Mouse (Mus musculus): Measurements from ENCODE around the gene Zfp638. TPM values are rescaled to one million over a fixed set of nuclear protein-coding genes. Genes with fewer than 3 reads are reported as not detected.
A peak's percentile ranks its signal among the peaks of the same experiment; 100 is the strongest.
"Not testable (repeated sequence)": the region's sequence is repeated elsewhere in the genome, so short reads cannot be mapped to it uniquely, and the experiment has no call there.

The Zfp638 gene
- polyA plus RNA-seq, 1 experiment from 2014 or later = 51.1 TPM

DNA sequence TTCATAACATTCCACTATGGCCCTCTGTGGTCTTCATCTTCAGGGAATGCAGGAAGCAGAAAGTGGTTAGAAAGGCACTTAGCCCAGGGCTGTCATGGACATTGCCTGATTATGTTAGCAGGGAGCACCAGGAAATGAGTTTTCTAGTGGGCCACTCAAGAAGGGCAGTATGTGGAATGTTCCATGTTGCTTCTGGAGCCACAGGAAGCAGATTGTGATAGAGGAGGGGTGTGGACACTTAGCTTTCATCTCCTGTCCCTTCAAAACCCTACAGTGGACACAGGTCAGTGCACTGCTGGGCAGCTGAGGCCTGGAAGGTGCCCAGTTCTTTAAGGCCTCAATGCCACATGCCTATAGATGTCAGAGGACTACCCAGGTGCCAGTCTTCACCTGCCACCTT is 161.9 kb downstream of the Zfp638 start:
- no peak for ATAC-seq (ENCODE audit: insufficient number of reproducible peaks, insufficient read depth, low FRiP score, low read depth)
- H3K27ac ChIP-seq (replicated peaks in 1 of 2; ENCODE audit: control insufficient read depth in 1 of 2, insufficient read depth in 1 of 2, low read depth in 2 of 2, low read length in 2 of 2) = peak overlapping the region in 1 of 2 experiments; percentile 27; a peak in 1 of 4 replicates

DNA sequence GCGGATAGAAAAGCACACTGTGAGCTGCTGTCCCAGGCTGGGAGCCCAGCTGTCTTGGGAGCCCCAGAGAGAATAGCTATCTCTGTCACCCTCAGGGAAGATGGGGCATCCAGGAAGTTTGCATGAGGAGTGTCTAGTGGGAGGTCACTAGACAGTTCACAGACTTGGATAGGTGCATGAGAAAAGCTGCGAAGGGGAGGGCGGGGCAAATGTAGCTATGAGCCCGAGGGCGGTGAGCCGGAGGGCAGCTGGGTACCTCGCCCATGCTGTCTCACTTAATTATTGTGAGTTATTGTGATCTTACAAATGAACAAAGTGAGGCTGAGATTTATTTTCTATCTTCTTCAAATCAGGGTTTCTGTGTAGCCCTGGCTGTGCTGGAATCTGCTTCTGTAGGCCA is 162.9 kb downstream of the Zfp638 start:
- ATAC-seq (ENCODE audit: insufficient number of reproducible peaks, insufficient read depth, low FRiP score, low read depth) = no peak
- Histone ChIP-seq H3K4me3 (ENCODE audit: control insufficient read depth in 1 of 2, insufficient read depth in 1 of 2, low read depth in 1 of 2, low read length in 2 of 2) (no peak overlapping the region), H3K27ac (replicated peaks in 1 of 2; ENCODE audit: control insufficient read depth in 1 of 2, insufficient read depth in 1 of 2, low read depth in 2 of 2, low read length in 2 of 2) (no peak overlapping the region), H3K9me3 (ENCODE audit: control insufficient read depth, low read length) (0 out of 2 replicates have a peak, but pooled peaks cover 2% of the 10 kb centered on the region), H3K4me1 (ENCODE audit: control insufficient read depth in 2 of 2, insufficient read depth in 2 of 2, low read length in 2 of 2) (peaks cover 5 to 6% of the 10 kb centered on the region in 2 experiments; a peak in 3 of 4 replicates), H3K27me3 (ENCODE audit: control insufficient read depth, insufficient read depth, low read length) (no peaks in the 10 kb centered on the region), H3K9ac (ENCODE audit: low read length) (no peak overlapping the region), H3K36me3 (ENCODE audit: control insufficient read depth, insufficient read depth, low read length) (peaks cover 7% of the 10 kb centered on the region; the same call in 1 of the 2 replicates), H3K4me2 (ENCODE audit: low read length) (no peak overlapping the region)
- WGBS = 87% methylated on average over 7 of the region's 7 CpGs

More for the DNA sequence above, 161.9 kb downstream of the Zfp638 start:
- Histone ChIP-seq H3K4me1 (ENCODE audit: control insufficient read depth in 2 of 2, insufficient read depth in 2 of 2, low read length in 2 of 2) (peaks cover 5 to 6% of the 10 kb centered on the region in 2 experiments; a peak in 3 of 4 replicates), H3K36me3 (ENCODE audit: control insufficient read depth, insufficient read depth, low read length) (peaks cover 10% of the 10 kb centered on the region; the same call in 1 of the 2 replicates), H3K4me3 (ENCODE audit: control insufficient read depth in 1 of 2, insufficient read depth in 1 of 2, low read depth in 1 of 2, low read length in 2 of 2) (no peak overlapping the region), H3K27me3 (ENCODE audit: control insufficient read depth, insufficient read depth, low read length) (no peaks in the 10 kb centered on the region), H3K4me2 (ENCODE audit: low read length) (no peak overlapping the region), H3K9ac (ENCODE audit: low read length) (no peak overlapping the region), H3K9me3 (ENCODE audit: control insufficient read depth, low read length) (0 out of 2 replicates have a peak, but pooled peaks cover 2% of the 10 kb centered on the region)

DNA sequence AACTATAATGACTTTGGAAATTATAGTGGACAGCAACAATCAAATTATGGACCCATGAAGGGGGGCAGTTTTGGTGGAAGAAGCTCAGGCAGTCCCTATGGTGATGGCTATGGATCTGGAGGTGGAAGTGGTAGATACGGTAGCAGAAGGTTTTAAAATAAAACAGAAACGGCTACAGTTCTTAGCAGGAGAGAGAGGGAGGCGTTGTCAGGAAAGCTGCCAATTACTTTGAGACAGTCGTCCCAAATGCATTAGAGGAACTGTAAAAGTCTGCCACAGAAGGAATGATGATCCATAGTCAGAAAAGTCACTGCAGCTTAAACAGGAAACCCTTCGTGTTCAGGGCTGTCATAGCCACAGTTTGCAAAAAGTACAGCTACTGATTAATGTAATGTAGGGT is 165.6 kb downstream of the Zfp638 start:
- H3K27ac ChIP-seq (replicated peaks in 1 of 2; ENCODE audit: control insufficient read depth in 1 of 2, insufficient read depth in 1 of 2, low read depth in 2 of 2, low read length in 2 of 2); ATAC-seq (ENCODE audit: insufficient number of reproducible peaks, insufficient read depth, low FRiP score, low read depth); H3K4me1 ChIP-seq (ENCODE audit: control insufficient read depth in 2 of 2, insufficient read depth in 2 of 2, low read length in 2 of 2); H3K4me2 ChIP-seq (ENCODE audit: low read length); H3K9me3 ChIP-seq (ENCODE audit: control insufficient read depth, low read length); H3K36me3 ChIP-seq (ENCODE audit: control insufficient read depth, insufficient read depth, low read length); H3K27me3 ChIP-seq (ENCODE audit: control insufficient read depth, insufficient read depth, low read length); H3K9ac ChIP-seq (ENCODE audit: low read length); H3K4me3 ChIP-seq (ENCODE audit: control insufficient read depth in 1 of 2, insufficient read depth in 1 of 2, low read depth in 1 of 2, low read length in 2 of 2): not testable (repeated sequence)
- WGBS = 52% methylated on average over 5 of the region's 5 CpGs

Other genes starting within 250 kb of the Zfp638 start
- gene Clec4f, start 210.9 kb upstream of the Zfp638 start, polyA plus RNA-seq (2014; fragmentation: Nextera tagmentation; extraction: Ambion mirVana) = 0.46 and 0.70 TPM in 2 replicates
- gene Cd207, start 189.3 kb upstream of the Zfp638 start, polyA plus RNA-seq (2014; fragmentation: Nextera tagmentation; extraction: Ambion mirVana) = 0.22 TPM in 2 replicates
- not detected in 2 replicates for gene Vax2, start 155.8 kb upstream of the Zfp638 start, polyA plus RNA-seq (2014; fragmentation: Nextera tagmentation; extraction: Ambion mirVana)
- not detected in 2 replicates for gene Atp6v1b1, start 124.1 kb upstream of the Zfp638 start, polyA plus RNA-seq (2014; fragmentation: Nextera tagmentation; extraction: Ambion mirVana)
- not detected in 2 replicates for gene Ankrd53, start 104.5 kb upstream of the Zfp638 start, polyA plus RNA-seq (2014; fragmentation: Nextera tagmentation; extraction: Ambion mirVana)
- gene Tex261, start 91.3 kb upstream of the Zfp638 start, polyA plus RNA-seq (2014; fragmentation: Nextera tagmentation; extraction: Ambion mirVana) = 70.3 and 75.9 TPM in 2 replicates
- gene Nagk, start 72.1 kb upstream of the Zfp638 start, polyA plus RNA-seq (2014; fragmentation: Nextera tagmentation; extraction: Ambion mirVana) = 64.8 and 69.6 TPM in 2 replicates
- gene Paip2b, start 35.4 kb upstream of the Zfp638 start, polyA plus RNA-seq (2014; fragmentation: Nextera tagmentation; extraction: Ambion mirVana) = 11.1 and 14.9 TPM in 2 replicates
- gene Dysf, start 141.5 kb downstream of the Zfp638 start, polyA plus RNA-seq (2014; fragmentation: Nextera tagmentation; extraction: Ambion mirVana) = 18.6 and 19.3 TPM in 2 replicates

Data from heart, embryonic 14.5 days (tissue).